Mouse (Mus musculus) cerebellum, adult 2 months (tissue): ENCODE results near the gene Prex1. TPM values are rescaled to one million over a fixed set of nuclear protein-coding genes. Genes with fewer than 3 reads are reported as not detected.

Source experiments
- DNase-seq, 2 experiments: peaks; one replicate each; pipeline ENCODE4 v3.0.0; 2021
- H3K27ac ChIP-seq: fragments of 200-500 bp; 2 replicates; pipeline ENCODE4 v1.5.1; 2012; ENCODE audit warnings: low read length, control low read depth, inconsistent platforms; ENCODE audit not compliant: insufficient read depth
- H3K27me3 ChIP-seq: fragments of 200-500 bp; 2 replicates; pipeline ENCODE4 v1.6.1; 2012; ENCODE audit warnings: inconsistent platforms, mild to moderate bottlenecking, low read length, moderate library complexity; ENCODE audit not compliant: control insufficient read depth, insufficient read depth
- H3K4me1 ChIP-seq: fragments of 200-500 bp; 2 replicates; pipeline ENCODE4 v1.6.1; 2011; ENCODE audit warnings: low read length; ENCODE audit not compliant: control insufficient read depth, insufficient read depth
- H3K4me3 ChIP-seq: fragments of 200-500 bp; replicated peaks from 2 replicates; pipeline ENCODE3; 2011; ENCODE audit warnings: mild to moderate bottlenecking, low read depth, low read length, control low read depth; ENCODE audit not compliant: insufficient read depth
- CTCF ChIP-seq: fragments of 200-500 bp; IDR thresholded peaks from 2 replicates; pipeline ENCODE4 v1.5.1; 2011; ENCODE audit warnings: low read depth, mild to moderate bottlenecking, control low read depth, low read length, moderate library complexity, borderline replicate concordance; ENCODE audit not compliant: insufficient read depth
- POLR2A ChIP-seq: fragments of 200-500 bp; IDR thresholded peaks from 2 replicates; pipeline ENCODE4 v1.6.1; 2011; ENCODE audit warnings: low read length, control low read depth, borderline replicate concordance; ENCODE audit not compliant: insufficient read depth
- WGBS: fragments of 180-500 bp; shearing (Covaris S2); methylation state at CpG from one replicate; pipeline ENCODE4 v1.1.7; 2018; 5-methylcytosine and 5-hydroxymethylcytosine counted together
- polyA plus RNA-seq: library from polyadenylated mRNA; depleted of rRNA; stranded (reverse); fragments of >200 nt; gene quantifications from 2 replicates; pipeline ENCODE4 v1.2.3, GENCODE M21; 2012

Prex1 gene
- polyA plus RNA-seq, 1 experiment, result 70.1 TPM

DNA sequence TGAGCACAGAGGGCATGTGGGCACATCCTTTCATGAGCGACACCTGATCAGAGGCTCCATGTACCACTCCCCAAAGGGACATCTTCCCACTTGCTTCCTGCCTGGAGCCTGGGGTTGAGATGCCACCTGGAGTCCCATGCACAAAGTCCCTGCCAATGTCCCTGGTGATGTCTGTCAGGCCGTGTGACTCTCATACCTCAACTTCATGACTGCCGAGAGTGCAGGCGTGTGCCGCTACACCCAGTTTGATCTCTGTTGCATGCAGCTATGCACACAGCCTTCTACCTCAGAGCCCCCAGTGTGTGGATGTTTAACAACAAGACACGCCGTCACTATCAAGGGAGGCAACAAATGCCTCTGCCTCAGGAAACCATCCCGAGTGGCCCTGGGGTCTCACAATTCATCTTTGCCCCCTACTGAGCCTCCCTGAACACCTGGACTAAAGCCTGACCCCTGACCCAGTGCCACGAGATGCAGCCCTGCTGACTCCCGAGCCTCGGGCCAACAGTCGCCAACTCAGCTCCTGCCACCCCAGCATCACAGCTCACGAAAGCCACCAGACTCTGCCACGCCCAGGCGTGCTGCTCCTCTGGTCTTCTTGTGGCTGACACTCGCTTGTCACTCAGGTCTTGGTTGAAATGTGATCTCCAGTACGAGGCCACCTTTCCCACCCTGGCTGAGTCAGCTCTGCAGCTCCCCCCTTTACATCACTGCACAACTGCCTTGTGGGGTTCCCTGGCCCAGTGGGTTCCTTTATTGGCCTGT, 107.0 kb downstream of the Prex1 start:
- Histone ChIP-seq H3K4me1 (no peaks in the 10 kb centered on the region; the same call in 1 of the 2 replicates), H3K4me3 (no peak overlapping the region), H3K27ac (no peak overlapping the region), H3K27me3 (no peaks in the 10 kb centered on the region)
- TF ChIP-seq CTCF (no peak), POLR2A (no peak)
- 82% methylated on average over 17 of the region's 17 CpGs for WGBS
- DNase-seq, result no peak

DNA sequence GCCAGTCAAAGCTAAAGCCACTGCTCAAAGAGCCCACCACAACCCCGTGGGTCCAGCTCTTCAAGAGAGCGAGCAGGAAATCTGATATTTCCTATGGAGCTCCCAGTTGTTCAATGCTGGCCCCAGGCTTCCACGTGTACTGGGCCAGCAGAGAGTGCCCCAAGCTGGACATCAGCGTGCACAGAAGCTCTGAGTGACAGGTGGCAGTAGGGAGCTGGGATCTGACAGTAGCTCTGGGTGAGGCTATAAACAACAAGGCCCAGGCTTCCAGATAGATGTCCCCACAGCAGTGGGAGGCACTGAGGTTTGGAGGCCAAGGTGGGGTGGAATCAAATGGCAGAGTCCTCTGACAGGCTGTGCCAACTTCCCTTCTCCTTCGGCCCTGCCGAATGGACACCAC, 107.6 kb downstream of the Prex1 start:
- Histone ChIP-seq H3K4me1 (no peaks in the 10 kb centered on the region; the same call in 1 of the 2 replicates), H3K27ac (no peak overlapping the region), H3K4me3 (no peak overlapping the region), H3K27me3 (no peaks in the 10 kb centered on the region)
- 66% methylated on average over 6 of the region's 6 CpGs for WGBS
- TF ChIP-seq CTCF (no peak), POLR2A (no peak)
- DNase-seq, result no peak

- DNase-seq, result no peak
- Histone ChIP-seq H3K4me3 (no peak overlapping the region), H3K27me3 (no peaks in the 10 kb centered on the region), H3K27ac (no peak overlapping the region), H3K4me1 (no peaks in the 10 kb centered on the region; the same call in 1 of the 2 replicates)
- TF ChIP-seq CTCF (no peak), POLR2A (no peak)
- WGBS, result 51% methylated on average over 12 of the region's 12 CpGs
These were observed 108.3 kb downstream of the Prex1 start for GRCm38 (mm10) chr2:166605164-166605831.

DNA sequence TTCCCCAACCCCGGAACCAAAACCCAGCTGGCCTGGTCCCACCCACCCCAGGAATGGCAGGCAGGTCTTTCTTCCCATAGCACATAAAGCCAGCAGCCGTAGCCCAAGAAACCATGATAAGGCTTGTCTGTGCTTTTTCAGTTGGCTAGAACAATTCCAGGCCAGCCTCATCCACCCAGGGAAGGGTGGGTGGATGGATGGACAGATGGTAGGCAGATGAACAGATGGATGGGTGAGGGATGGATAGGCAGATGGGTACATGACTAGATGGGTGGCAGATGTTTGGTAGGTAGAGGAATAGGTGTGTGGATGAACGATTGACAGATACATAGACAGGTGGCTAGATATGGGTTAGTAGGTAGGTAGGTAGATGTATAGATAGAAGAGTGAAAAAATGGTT, 110.7 kb downstream of the Prex1 start:
- TF ChIP-seq CTCF, result no peak
- no peak for DNase-seq
- 69% methylated on average over 3 of the region's 3 CpGs for WGBS
- no peaks in the 10 kb centered on the region for H3K27me3 ChIP-seq
- no peak overlapping the region for H3K27ac ChIP-seq
- H3K4me1 ChIP-seq, result no peaks in the 10 kb centered on the region; the same call in 1 of the 2 replicates
- H3K4me3 ChIP-seq, result no peak overlapping the region

- Histone ChIP-seq H3K4me1 (no peaks in the 10 kb centered on the region), H3K4me3 (no peak overlapping the region), H3K27me3 (no peaks in the 10 kb centered on the region), H3K27ac (no peak overlapping the region)
- WGBS, result 91% methylated on average over 18 of the region's 18 CpGs
- no peak for TF ChIP-seq CTCF
- TF ChIP-seq POLR2A, result no peak
- DNase-seq, result no peak
These were observed 112.2 kb downstream of the Prex1 start for GRCm38 (mm10) chr2:166601420-166601819.

DNA sequence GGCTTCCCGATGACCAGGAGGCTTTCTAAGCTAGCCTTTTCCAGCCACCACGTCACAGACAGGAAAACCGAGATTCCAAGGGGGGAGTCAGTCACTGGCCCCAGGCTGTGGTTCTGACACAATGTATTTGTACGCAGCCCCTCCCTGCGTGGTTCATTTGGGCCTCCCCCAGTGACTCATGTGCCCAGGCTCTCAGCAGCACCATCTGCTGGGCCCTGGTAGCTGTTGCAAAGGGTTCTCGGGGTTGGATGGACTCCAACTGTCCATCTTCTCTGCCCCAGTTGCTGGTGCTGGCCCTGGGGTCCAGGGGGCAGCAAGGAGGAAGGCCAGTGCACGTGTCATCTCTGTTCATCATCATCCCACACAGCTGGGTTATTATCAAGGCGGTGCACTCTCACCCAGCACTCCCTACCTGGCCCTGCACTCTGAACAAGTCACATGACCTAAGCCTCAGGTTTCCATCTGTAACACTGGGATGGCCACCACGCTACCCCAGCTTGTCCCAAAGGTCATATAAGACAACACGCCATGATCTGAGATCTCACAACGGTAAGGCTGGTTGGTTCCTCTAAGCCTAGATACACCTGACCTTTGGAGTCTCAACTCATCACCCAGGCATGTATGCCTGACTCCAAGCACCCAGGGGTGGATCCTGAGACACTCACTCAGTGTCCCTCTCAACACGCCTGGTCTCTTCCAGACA, 115.0 kb downstream of the Prex1 start:
- Histone ChIP-seq H3K27ac (no peak overlapping the region), H3K4me1 (no peaks in the 10 kb centered on the region), H3K4me3 (no peak overlapping the region), H3K27me3 (no peaks in the 10 kb centered on the region)
- TF ChIP-seq POLR2A (no peak), CTCF (no peak)
- WGBS, result 81% methylated on average over 12 of the region's 12 CpGs
- DNase-seq, result no peak

- no peak for TF ChIP-seq CTCF
- no peak for TF ChIP-seq POLR2A
- WGBS, result 73% methylated on average over 6 of the region's 6 CpGs
- Histone ChIP-seq H3K4me3 (no peak overlapping the region), H3K27me3 (no peaks in the 10 kb centered on the region), H3K27ac (no peak overlapping the region), H3K4me1 (no peaks in the 10 kb centered on the region)
- no peak for DNase-seq
These were observed 115.9 kb downstream of the Prex1 start for GRCm38 (mm10) chr2:166597763-166598162.

DNA sequence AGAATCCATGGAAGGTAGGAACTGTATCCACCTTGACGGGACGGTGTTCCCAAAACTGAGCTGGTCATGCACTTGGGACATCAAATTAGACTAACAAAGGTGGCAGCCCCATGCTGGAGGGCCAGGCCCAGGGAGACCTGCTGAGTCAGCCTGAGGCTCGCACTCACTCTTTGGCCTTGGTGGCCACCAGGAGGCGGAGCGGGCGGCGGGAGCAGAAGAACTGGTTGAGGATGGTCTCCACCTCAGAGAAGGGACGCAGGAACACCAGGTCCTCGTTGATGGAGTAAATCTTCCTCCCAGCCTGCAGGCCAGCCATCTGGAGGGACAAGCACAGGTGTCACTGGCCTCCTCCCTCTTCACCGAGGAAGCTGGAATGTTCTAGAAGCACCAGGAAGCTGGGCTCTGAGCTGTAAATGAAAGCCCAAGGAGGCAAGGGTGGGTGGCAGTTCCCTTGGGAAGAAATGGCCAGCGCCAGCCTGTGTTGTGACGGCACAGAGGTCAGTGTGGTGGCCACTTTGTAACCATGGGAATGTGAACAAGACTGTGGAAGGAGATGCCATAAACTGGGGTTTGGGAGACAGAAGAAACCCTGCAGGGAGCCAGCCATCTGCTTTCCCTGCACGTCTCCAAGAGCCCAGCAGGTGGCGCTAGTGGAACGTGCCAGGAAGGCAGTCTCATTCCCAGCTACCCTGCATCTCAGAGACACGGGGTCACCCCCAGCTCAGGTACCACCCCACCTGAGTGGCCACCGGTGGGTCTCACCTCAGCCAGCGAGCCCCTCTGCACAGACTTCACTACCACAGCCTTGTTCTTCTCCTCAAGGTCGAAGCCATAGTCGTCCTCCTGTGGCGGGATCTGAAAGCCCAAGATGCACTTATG, 121.4 kb downstream of the Prex1 start:
- H3K27ac ChIP-seq, result no peak overlapping the region
- TF ChIP-seq CTCF, result peak; percentile 99
- TF ChIP-seq POLR2A, result no peak
- peak; percentile 76 to 89 for DNase-seq
- WGBS, result 30% methylated on average over 21 of the region's 21 CpGs
- H3K4me3 ChIP-seq, result no peak overlapping the region
- no peaks in the 10 kb centered on the region for H3K27me3 ChIP-seq
- 0 out of 2 replicates have a peak, but pooled peaks cover 5% of the 10 kb centered on the region for H3K4me1 ChIP-seq
